Mouse (Mus musculus): ENCODE results near the gene Pik3r2. TPM values are rescaled to one million over a fixed set of nuclear protein-coding genes. Genes with fewer than 3 reads are reported as not detected.

The Pik3r2 gene
- polyA plus RNA-seq, 1 experiment from 2014 or later, result 46.9 TPM

DNA sequence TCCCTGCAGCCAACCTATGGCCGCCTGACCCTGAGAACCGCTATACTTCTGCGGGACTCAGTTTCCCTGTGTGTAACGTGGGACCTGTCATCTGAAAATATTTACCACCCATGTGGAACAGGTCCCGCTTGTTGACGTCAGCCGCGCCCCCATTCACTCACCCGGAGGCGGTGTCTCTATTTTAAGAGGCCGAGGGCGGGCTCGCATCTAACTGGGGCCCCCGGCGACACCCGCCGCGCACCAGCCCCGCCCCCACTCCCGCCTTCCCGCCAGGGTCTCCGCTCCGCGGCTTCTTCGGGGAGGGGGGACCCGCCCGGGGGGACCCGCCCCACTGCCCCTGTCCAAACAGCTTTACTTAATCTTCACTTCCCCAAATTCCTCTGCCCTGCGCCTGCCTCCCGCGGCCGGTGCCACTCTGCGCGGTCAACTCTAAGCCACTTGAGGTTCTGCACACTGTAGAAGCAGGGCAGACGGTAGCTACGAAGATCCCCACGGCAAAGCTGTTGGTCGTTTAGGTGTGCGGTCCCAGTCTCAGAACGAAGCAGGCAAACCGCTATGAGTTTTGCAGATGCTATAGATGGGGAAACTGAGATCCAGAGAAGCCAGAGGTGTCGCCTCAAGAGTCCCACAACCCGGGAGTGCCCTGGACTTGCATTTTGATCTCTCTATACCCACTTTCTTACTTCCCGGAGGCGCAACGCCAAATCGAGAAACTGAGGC lies 27.4 kb upstream of the Pik3r2 start:
- Histone ChIP-seq H3K4me1 (ENCODE audit: control insufficient read depth, insufficient read depth, low read length) (0 out of 2 replicates have a peak, but pooled peaks cover 2% of the 10 kb centered on the region), H3K27ac (replicated peaks; ENCODE audit: low read depth, low read length) (no peak overlapping the region), H3K9me3 (ENCODE audit: control insufficient read depth, low read length) (no peaks in the 10 kb centered on the region), H3K9ac (ENCODE audit: low read length) (peak overlapping the region; percentile 31), H3K4me2 (ENCODE audit: low read depth, severe bottlenecking) (peak overlapping the region; percentile 78), H3K4me3 (ENCODE audit: low read depth, low read length) (peak overlapping the region; percentile 47), H3K36me3 (ENCODE audit: control insufficient read depth, insufficient read depth, low read length) (no peaks in the 10 kb centered on the region), H3K27me3 (ENCODE audit: control insufficient read depth, insufficient read depth, low read length) (peaks cover 40% of the 10 kb centered on the region)
- peak; percentile 42 for DNase-seq (ENCODE audit: low spot score)
- 2% methylated on average over 45 of the region's 47 CpGs for WGBS
- ATAC-seq (ENCODE audit: insufficient number of reproducible peaks, low FRiP score, low TSS enrichment, low read depth), result no peak

DNA sequence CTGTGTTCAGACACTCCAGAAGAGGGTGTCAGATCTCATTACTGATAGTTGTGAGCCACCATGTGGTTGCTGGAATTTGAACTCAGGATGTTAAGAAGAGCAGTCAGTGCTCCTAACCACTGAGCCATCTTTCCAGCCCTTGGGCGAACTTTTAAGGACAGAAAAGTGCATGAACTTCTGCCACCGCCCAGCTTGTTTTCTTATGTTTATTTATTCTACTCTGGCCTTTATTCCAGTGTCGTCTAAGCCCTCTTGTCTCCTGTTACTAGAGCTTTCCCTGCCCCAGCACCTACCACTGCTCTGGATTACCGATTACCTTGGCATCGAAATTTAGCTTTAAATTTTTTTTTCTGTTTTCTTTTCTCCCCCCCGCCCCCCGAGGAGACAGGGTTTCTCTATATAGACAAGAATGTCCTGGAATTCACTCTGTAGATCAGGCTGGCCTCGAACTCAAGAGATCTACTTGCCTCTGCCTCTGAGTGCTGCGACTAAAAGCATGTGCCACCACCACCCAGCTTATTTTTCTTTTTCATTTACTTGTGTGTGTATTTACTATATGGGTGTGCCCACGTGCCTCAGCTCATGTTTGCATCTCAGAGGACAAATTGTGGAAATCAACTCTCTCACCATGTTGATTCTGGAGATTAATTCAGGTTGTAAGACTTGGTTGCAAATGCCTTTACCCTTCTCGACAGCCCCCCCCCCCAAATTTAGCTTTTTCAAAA lies 26.4 kb upstream of the Pik3r2 start:
- Histone ChIP-seq H3K27me3 (ENCODE audit: control insufficient read depth, insufficient read depth, low read length) (peaks cover 50% of the 10 kb centered on the region), H3K9ac (ENCODE audit: low read length) (no peak overlapping the region), H3K4me3 (ENCODE audit: low read depth, low read length) (no peak overlapping the region), H3K27ac (replicated peaks; ENCODE audit: low read depth, low read length) (no peak overlapping the region), H3K9me3 (ENCODE audit: control insufficient read depth, low read length) (no peaks in the 10 kb centered on the region), H3K4me1 (ENCODE audit: control insufficient read depth, insufficient read depth, low read length) (peaks cover 3% of the 10 kb centered on the region), H3K4me2 (ENCODE audit: low read depth, severe bottlenecking) (no peak overlapping the region), H3K36me3 (ENCODE audit: control insufficient read depth, insufficient read depth, low read length) (no peaks in the 10 kb centered on the region)
- DNase-seq (ENCODE audit: low spot score), result no peak
- ATAC-seq (ENCODE audit: insufficient number of reproducible peaks, low FRiP score, low TSS enrichment, low read depth), result no peak
- WGBS, result 67% methylated on average over 11 of the region's 11 CpGs

- DNase-seq (ENCODE audit: low spot score), result no peak
- ATAC-seq (ENCODE audit: insufficient number of reproducible peaks, low FRiP score, low TSS enrichment, low read depth), result no peak
- 68% methylated on average over 1 of the region's 1 CpGs for WGBS
- peaks cover 54% of the 10 kb centered on the region for H3K27me3 ChIP-seq (ENCODE audit: control insufficient read depth, insufficient read depth, low read length)
- H3K4me3 ChIP-seq (ENCODE audit: low read depth, low read length), result no peak overlapping the region
- no peak overlapping the region for H3K9ac ChIP-seq (ENCODE audit: low read length)
- H3K9me3 ChIP-seq (ENCODE audit: control insufficient read depth, low read length), result no peaks in the 10 kb centered on the region
- H3K4me2 ChIP-seq (ENCODE audit: low read depth, severe bottlenecking), result no peak overlapping the region
- peaks cover 7% of the 10 kb centered on the region for H3K4me1 ChIP-seq (ENCODE audit: control insufficient read depth, insufficient read depth, low read length)
- H3K36me3 ChIP-seq (ENCODE audit: control insufficient read depth, insufficient read depth, low read length), result no peaks in the 10 kb centered on the region
- no peak overlapping the region for H3K27ac ChIP-seq (replicated peaks; ENCODE audit: low read depth, low read length)
Measured at GRCm38 (mm10) chr8:70801830-70802229, 25.3 kb upstream of the Pik3r2 start.

GRCm38 (mm10) chr8:70801156-70801555 lies 24.6 kb upstream of the Pik3r2 start:
- no peaks in the 10 kb centered on the region for H3K9me3 ChIP-seq (ENCODE audit: control insufficient read depth, low read length)
- H3K4me3 ChIP-seq (ENCODE audit: low read depth, low read length), result no peak overlapping the region
- no peak overlapping the region for H3K27ac ChIP-seq (replicated peaks; ENCODE audit: low read depth, low read length)
- WGBS, result 29% methylated on average over 15 of the region's 15 CpGs
- no peak overlapping the region for H3K9ac ChIP-seq (ENCODE audit: low read length)
- H3K27me3 ChIP-seq (ENCODE audit: control insufficient read depth, insufficient read depth, low read length), result peaks cover 54% of the 10 kb centered on the region
- no peaks in the 10 kb centered on the region for H3K36me3 ChIP-seq (ENCODE audit: control insufficient read depth, insufficient read depth, low read length)
- ATAC-seq (ENCODE audit: insufficient number of reproducible peaks, low FRiP score, low TSS enrichment, low read depth) (no peak), DNase-seq (ENCODE audit: low spot score) (no peak)
- H3K4me1 ChIP-seq (ENCODE audit: control insufficient read depth, insufficient read depth, low read length), result peaks cover 12% of the 10 kb centered on the region
- H3K4me2 ChIP-seq (ENCODE audit: low read depth, severe bottlenecking), result no peak overlapping the region

DNA sequence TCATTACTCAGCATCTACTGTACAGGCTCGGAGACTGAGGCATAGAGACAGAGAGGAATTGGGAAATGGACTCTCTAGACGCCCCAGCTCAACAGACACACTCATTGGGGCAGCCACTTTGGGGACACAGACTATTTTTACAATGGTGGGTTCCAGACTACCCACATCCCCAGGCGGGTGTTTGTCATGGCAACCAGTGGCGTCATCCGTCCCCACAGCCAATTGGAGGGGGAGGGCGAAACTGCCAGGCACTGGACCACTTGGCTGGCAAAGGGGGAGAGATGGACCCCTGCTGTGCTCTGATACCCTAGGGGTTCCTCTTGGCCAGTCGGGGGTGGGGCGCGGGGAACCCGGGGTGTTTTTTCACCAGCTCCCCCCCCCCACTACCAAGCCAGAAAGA lies 24.1 kb upstream of the Pik3r2 start:
- H3K9me3 ChIP-seq (ENCODE audit: control insufficient read depth, low read length), result no peaks in the 10 kb centered on the region
- no peak overlapping the region for H3K4me3 ChIP-seq (ENCODE audit: low read depth, low read length)
- H3K27ac ChIP-seq (replicated peaks; ENCODE audit: low read depth, low read length), result no peak overlapping the region
- H3K4me2 ChIP-seq (ENCODE audit: low read depth, severe bottlenecking), result no peak overlapping the region
- H3K9ac ChIP-seq (ENCODE audit: low read length), result no peak overlapping the region
- H3K27me3 ChIP-seq (ENCODE audit: control insufficient read depth, insufficient read depth, low read length), result peaks cover 54% of the 10 kb centered on the region
- no peaks in the 10 kb centered on the region for H3K36me3 ChIP-seq (ENCODE audit: control insufficient read depth, insufficient read depth, low read length)
- DNase-seq (ENCODE audit: low spot score) (no peak), ATAC-seq (ENCODE audit: insufficient number of reproducible peaks, low FRiP score, low TSS enrichment, low read depth) (no peak)
- H3K4me1 ChIP-seq (ENCODE audit: control insufficient read depth, insufficient read depth, low read length), result peaks cover 12% of the 10 kb centered on the region
- 45% methylated on average over 10 of the region's 10 CpGs for WGBS

DNA sequence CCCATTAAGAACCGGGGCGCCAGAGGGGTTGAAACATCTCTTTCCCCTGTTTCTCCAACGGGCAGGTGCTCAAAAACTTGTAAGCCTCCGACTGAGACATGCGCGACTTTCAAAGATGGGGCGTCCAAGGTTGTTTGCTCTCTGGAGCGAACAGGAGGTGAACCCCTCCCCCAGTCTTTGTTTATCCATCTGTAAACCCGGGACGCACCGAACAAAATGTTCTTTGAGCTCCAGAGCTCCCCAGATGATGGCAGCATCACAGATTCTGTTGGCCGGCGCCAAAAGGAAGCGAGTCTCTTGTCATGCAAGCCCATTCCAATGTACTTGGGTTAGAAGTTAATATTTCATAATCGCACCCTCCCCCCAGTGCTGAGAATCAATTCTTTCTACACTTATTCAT lies 21.8 kb upstream of the Pik3r2 start:
- no peaks in the 10 kb centered on the region for H3K36me3 ChIP-seq (ENCODE audit: control insufficient read depth, insufficient read depth, low read length)
- H3K9me3 ChIP-seq (ENCODE audit: control insufficient read depth, low read length), result no peaks in the 10 kb centered on the region
- 20% methylated on average over 15 of the region's 15 CpGs for WGBS
- DNase-seq (ENCODE audit: low spot score) (no peak), ATAC-seq (ENCODE audit: insufficient number of reproducible peaks, low FRiP score, low TSS enrichment, low read depth) (no peak)
- H3K4me1 ChIP-seq (ENCODE audit: control insufficient read depth, insufficient read depth, low read length), result peaks cover 12% of the 10 kb centered on the region
- peak overlapping the region; percentile 84; the same call in 1 of the 2 replicates for H3K4me2 ChIP-seq (ENCODE audit: low read depth, severe bottlenecking)
- peaks cover 41% of the 10 kb centered on the region for H3K27me3 ChIP-seq (ENCODE audit: control insufficient read depth, insufficient read depth, low read length)
- H3K9ac ChIP-seq (ENCODE audit: low read length), result no peak overlapping the region
- H3K4me3 ChIP-seq (ENCODE audit: low read depth, low read length), result no peak overlapping the region
- H3K27ac ChIP-seq (replicated peaks; ENCODE audit: low read depth, low read length), result no peak overlapping the region

- ATAC-seq (ENCODE audit: insufficient number of reproducible peaks, low FRiP score, low TSS enrichment, low read depth), result peak; percentile 86
- no peak overlapping the region for H3K27ac ChIP-seq (replicated peaks; ENCODE audit: low read depth, low read length)
- WGBS, result under 1% methylated on average over 57 of the region's 57 CpGs
Measured at GRCm38 (mm10) chr8:70797081-70798070, 20.9 kb upstream of the Pik3r2 start.

More at GRCm38 (mm10) chr8:70797081-70798070, 20.9 kb upstream of the Pik3r2 start:
- peak overlapping the region; percentile 52 for H3K4me3 ChIP-seq (ENCODE audit: low read depth, low read length)
- peak overlapping the region; percentile 57; the same call in 1 of the 2 replicates for H3K9ac ChIP-seq (ENCODE audit: low read length)
- DNase-seq (ENCODE audit: low spot score), result peak; percentile 89
- no peaks in the 10 kb centered on the region for H3K36me3 ChIP-seq (ENCODE audit: control insufficient read depth, insufficient read depth, low read length)
- peak overlapping the region; percentile 84 for H3K4me2 ChIP-seq (ENCODE audit: low read depth, severe bottlenecking)
- H3K27me3 ChIP-seq (ENCODE audit: control insufficient read depth, insufficient read depth, low read length), result peaks cover 37% of the 10 kb centered on the region
- peaks cover 21% of the 10 kb centered on the region for H3K4me1 ChIP-seq (ENCODE audit: control insufficient read depth, insufficient read depth, low read length)
- no peaks in the 10 kb centered on the region for H3K9me3 ChIP-seq (ENCODE audit: control insufficient read depth, low read length)

Data from limb, embryonic 11.5 days (tissue).